Mouse (Mus musculus): Measurements from ENCODE around the gene Trpm5. TPM values are rescaled to one million over a fixed set of nuclear protein-coding genes. Genes with fewer than 3 reads are reported as not detected.

Trpm5 gene
- 0.66 and 0.95 TPM in 2 replicates for polyA plus RNA-seq (2012; rRNA removed)

- DNase-seq (ENCODE audit: low read depth in 1 of 2, low spot score in 2 of 2): peak in 1 of 2 experiments; percentile 43
- Histone ChIP-seq H3K36me3 (ENCODE audit: control insufficient read depth, insufficient read depth, low read length) (no peaks in the 10 kb centered on the region), H3K27me3 (ENCODE audit: control insufficient read depth, insufficient read depth, low read length) (no peaks in the 10 kb centered on the region), H3K4me1 (ENCODE audit: control insufficient read depth, insufficient read depth, insufficient read length) (peaks cover 2% of the 10 kb centered on the region; the same call in 1 of the 2 replicates), H3K4me3 (ENCODE audit: extremely low read depth, insufficient read depth, insufficient read length) (no peak within 1 kb of the TSS), H3K27ac (ENCODE audit: insufficient read depth, low read length) (no peak within 1 kb of the TSS)
- WGBS: 64% methylated on average over 10 of the region's 10 CpGs
- peak; percentile 64; the same call in 1 of the 2 replicates for TF ChIP-seq CTCF (IDR thresholded peaks at IDR 0.05; ENCODE audit: extremely low read depth, insufficient read depth, insufficient read length, insufficient replicate concordance)
- TF ChIP-seq POLR2A (IDR thresholded peaks at IDR 0.05; ENCODE audit: low read depth, low read length): no peak
Measured at GRCm38 (mm10) chr7:143094592-143095553, at the start of gene Trpm5. Gene Trpm5 (minus strand): TSS chr7:143094642.

- H3K36me3 ChIP-seq (ENCODE audit: control insufficient read depth, insufficient read depth, low read length): no peaks in the 10 kb centered on the region
- TF ChIP-seq POLR2A (IDR thresholded peaks at IDR 0.05; ENCODE audit: low read depth, low read length) (no peak), CTCF (IDR thresholded peaks at IDR 0.05; ENCODE audit: extremely low read depth, insufficient read depth, insufficient read length, insufficient replicate concordance) (no peak)
- no peak overlapping the region for H3K27ac ChIP-seq (ENCODE audit: insufficient read depth, low read length)
- H3K4me1 ChIP-seq (ENCODE audit: control insufficient read depth, insufficient read depth, insufficient read length): no peaks in the 10 kb centered on the region
- H3K27me3 ChIP-seq (ENCODE audit: control insufficient read depth, insufficient read depth, low read length): no peaks in the 10 kb centered on the region
- DNase-seq (ENCODE audit: low read depth in 1 of 2, low spot score in 2 of 2): no peak
- 96% methylated on average over 2 of the region's 2 CpGs for WGBS
- H3K4me3 ChIP-seq (ENCODE audit: extremely low read depth, insufficient read depth, insufficient read length): no peak overlapping the region
Measured at GRCm38 (mm10) chr7:143142680-143143079, 48.2 kb upstream of the Trpm5 start.

GRCm38 (mm10) chr7:143139932-143140331 lies 45.5 kb upstream of the Trpm5 start:
- no peaks in the 10 kb centered on the region for H3K36me3 ChIP-seq (ENCODE audit: control insufficient read depth, insufficient read depth, low read length)
- no peaks in the 10 kb centered on the region for H3K27me3 ChIP-seq (ENCODE audit: control insufficient read depth, insufficient read depth, low read length)
- no peak overlapping the region for H3K4me3 ChIP-seq (ENCODE audit: extremely low read depth, insufficient read depth, insufficient read length)
- WGBS: 84% methylated on average over 4 of the region's 4 CpGs
- H3K4me1 ChIP-seq (ENCODE audit: control insufficient read depth, insufficient read depth, insufficient read length): no peaks in the 10 kb centered on the region
- no peak overlapping the region for H3K27ac ChIP-seq (ENCODE audit: insufficient read depth, low read length)
- no peak for TF ChIP-seq POLR2A (IDR thresholded peaks at IDR 0.05; ENCODE audit: low read depth, low read length)
- no peak for TF ChIP-seq CTCF (IDR thresholded peaks at IDR 0.05; ENCODE audit: extremely low read depth, insufficient read depth, insufficient read length, insufficient replicate concordance)
- no peak for DNase-seq (ENCODE audit: low read depth in 1 of 2, low spot score in 2 of 2)

- Histone ChIP-seq H3K4me3 (ENCODE audit: extremely low read depth, insufficient read depth, insufficient read length) (no peak overlapping the region), H3K27me3 (ENCODE audit: control insufficient read depth, insufficient read depth, low read length) (no peaks in the 10 kb centered on the region), H3K36me3 (ENCODE audit: control insufficient read depth, insufficient read depth, low read length) (no peaks in the 10 kb centered on the region), H3K4me1 (ENCODE audit: control insufficient read depth, insufficient read depth, insufficient read length) (no peaks in the 10 kb centered on the region), H3K27ac (ENCODE audit: insufficient read depth, low read length) (no peak overlapping the region)
- TF ChIP-seq POLR2A (IDR thresholded peaks at IDR 0.05; ENCODE audit: low read depth, low read length) (no peak), CTCF (IDR thresholded peaks at IDR 0.05; ENCODE audit: extremely low read depth, insufficient read depth, insufficient read length, insufficient replicate concordance) (peak; percentile 39; the same call in 1 of the 2 replicates)
- peak in 1 of 2 experiments; percentile 26 for DNase-seq (ENCODE audit: low read depth in 1 of 2, low spot score in 2 of 2)
- 47% methylated on average over 1 of the region's 1 CpGs for WGBS
Measured at GRCm38 (mm10) chr7:143138789-143139188, 44.3 kb upstream of the Trpm5 start.

DNA sequence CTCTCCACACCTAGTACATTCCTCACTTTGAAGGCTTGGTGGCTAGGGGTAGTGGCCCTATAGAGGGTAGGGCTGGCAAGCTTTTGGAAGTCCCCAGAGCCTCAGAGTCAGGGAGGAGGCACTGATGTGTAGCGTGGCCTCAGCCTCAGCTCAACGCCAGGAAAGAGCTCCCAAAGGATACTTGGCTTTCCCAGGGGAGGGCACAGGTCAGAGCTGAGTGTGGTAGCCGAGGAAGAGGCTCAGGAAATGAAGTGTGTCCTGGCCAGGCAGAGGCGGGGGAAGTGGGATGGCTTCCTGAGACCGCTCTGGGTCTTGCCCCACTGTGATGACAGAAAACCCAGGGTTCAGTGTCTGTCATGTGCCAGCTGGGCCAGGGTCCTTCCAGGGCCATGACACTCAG lies 42.1 kb upstream of the Trpm5 start:
- no peak for DNase-seq (ENCODE audit: low read depth in 1 of 2, low spot score in 2 of 2)
- no peaks in the 10 kb centered on the region for H3K27me3 ChIP-seq (ENCODE audit: control insufficient read depth, insufficient read depth, low read length)

GRCm38 (mm10) chr7:143136125-143136524 lies 41.7 kb upstream of the Trpm5 start:
- no peak for DNase-seq (ENCODE audit: low read depth in 1 of 2, low spot score in 2 of 2)
- H3K27me3 ChIP-seq (ENCODE audit: control insufficient read depth, insufficient read depth, low read length): no peaks in the 10 kb centered on the region
- no peaks in the 10 kb centered on the region for H3K4me1 ChIP-seq (ENCODE audit: control insufficient read depth, insufficient read depth, insufficient read length)
- TF ChIP-seq CTCF (IDR thresholded peaks at IDR 0.05; ENCODE audit: extremely low read depth, insufficient read depth, insufficient read length, insufficient replicate concordance): no peak
- no peak for TF ChIP-seq POLR2A (IDR thresholded peaks at IDR 0.05; ENCODE audit: low read depth, low read length)
- no peak overlapping the region for H3K27ac ChIP-seq (ENCODE audit: insufficient read depth, low read length)
- no peak overlapping the region for H3K4me3 ChIP-seq (ENCODE audit: extremely low read depth, insufficient read depth, insufficient read length)
- WGBS: 77% methylated on average over 2 of the region's 2 CpGs
- H3K36me3 ChIP-seq (ENCODE audit: control insufficient read depth, insufficient read depth, low read length): no peaks in the 10 kb centered on the region

More for the DNA sequence above, 42.1 kb upstream of the Trpm5 start:
- Histone ChIP-seq H3K4me1 (ENCODE audit: control insufficient read depth, insufficient read depth, insufficient read length) (no peaks in the 10 kb centered on the region), H3K36me3 (ENCODE audit: control insufficient read depth, insufficient read depth, low read length) (no peaks in the 10 kb centered on the region), H3K27ac (ENCODE audit: insufficient read depth, low read length) (no peak overlapping the region), H3K4me3 (ENCODE audit: extremely low read depth, insufficient read depth, insufficient read length) (no peak overlapping the region)
- TF ChIP-seq CTCF (IDR thresholded peaks at IDR 0.05; ENCODE audit: extremely low read depth, insufficient read depth, insufficient read length, insufficient replicate concordance) (no peak), POLR2A (IDR thresholded peaks at IDR 0.05; ENCODE audit: low read depth, low read length) (no peak)
- WGBS: 55% methylated on average over 5 of the region's 5 CpGs

GRCm38 (mm10) chr7:143132815-143133214 lies 38.4 kb upstream of the Trpm5 start:
- Histone ChIP-seq H3K4me1 (ENCODE audit: control insufficient read depth, insufficient read depth, insufficient read length) (no peaks in the 10 kb centered on the region), H3K27me3 (ENCODE audit: control insufficient read depth, insufficient read depth, low read length) (no peaks in the 10 kb centered on the region), H3K4me3 (ENCODE audit: extremely low read depth, insufficient read depth, insufficient read length) (no peak overlapping the region), H3K36me3 (ENCODE audit: control insufficient read depth, insufficient read depth, low read length) (no peaks in the 10 kb centered on the region), H3K27ac (ENCODE audit: insufficient read depth, low read length) (no peak overlapping the region)
- TF ChIP-seq POLR2A (IDR thresholded peaks at IDR 0.05; ENCODE audit: low read depth, low read length) (no peak), CTCF (IDR thresholded peaks at IDR 0.05; ENCODE audit: extremely low read depth, insufficient read depth, insufficient read length, insufficient replicate concordance) (no peak)
- WGBS: 79% methylated on average over 5 of the region's 5 CpGs
- no peak for DNase-seq (ENCODE audit: low read depth in 1 of 2, low spot score in 2 of 2)
